Mouse (Mus musculus) adrenal gland, adult (tissue): ENCODE data around the gene Zc3h7b.

Experiments used
- DNase-seq, 2 experiments: peaks; one replicate each; pipeline ENCODE4 v3.0.0; 2022 to 2023; ENCODE audit warnings: low spot score in 1 of 2; ENCODE audit not compliant: inconsistent age in 2 of 2

Gene Zc3h7b

GRCm38 (mm10) chr15:81838554-81839235, 93.8 kb downstream of the Zc3h7b start:
- peak in 1 of 2 experiments; percentile 51 for DNase-seq

GRCm38 (mm10) chr15:81839634-81840033, 94.8 kb downstream of the Zc3h7b start:
- peak; percentile 92 to 95 for DNase-seq

DNA sequence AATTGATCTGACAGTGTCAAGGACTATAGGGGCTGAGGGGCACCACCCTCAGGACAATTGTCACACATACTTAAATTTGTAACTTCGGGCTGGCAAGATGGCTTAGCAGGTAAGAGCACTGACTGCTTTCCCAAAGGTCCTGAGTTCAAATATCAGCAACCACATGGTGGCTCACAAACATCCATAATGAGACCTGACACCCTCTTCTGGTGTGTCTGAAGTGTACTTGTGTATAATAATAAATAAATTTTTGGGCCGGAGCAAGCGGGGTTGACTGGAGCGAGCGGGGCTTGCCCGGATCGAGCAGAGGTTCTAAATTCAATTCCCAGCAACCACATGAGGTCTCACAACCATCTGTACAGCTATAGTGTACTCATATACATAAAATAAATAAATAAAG, 95.4 kb downstream of the Zc3h7b start:
- DNase-seq = no peak

DNA sequence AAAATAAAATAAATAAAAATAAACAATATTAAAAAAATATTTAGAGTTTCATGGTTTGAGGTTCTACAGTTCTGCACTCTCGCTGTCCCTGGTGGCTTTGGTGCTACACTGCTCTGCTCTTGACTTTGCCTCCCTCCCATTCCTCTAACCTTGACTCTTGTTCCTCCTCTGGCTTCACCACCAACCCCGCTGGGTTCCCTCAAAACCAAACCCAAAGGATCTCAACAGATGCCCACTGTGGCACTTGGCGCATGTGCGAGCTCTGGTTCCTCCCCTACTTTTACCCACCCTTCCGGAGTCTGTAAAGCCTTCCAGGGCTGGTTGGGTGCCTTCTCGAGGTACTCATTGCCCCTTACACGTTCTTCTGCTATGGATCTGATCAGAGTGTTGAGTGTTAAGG, 97.4 kb downstream of the Zc3h7b start:
- DNase-seq = no peak

DNA sequence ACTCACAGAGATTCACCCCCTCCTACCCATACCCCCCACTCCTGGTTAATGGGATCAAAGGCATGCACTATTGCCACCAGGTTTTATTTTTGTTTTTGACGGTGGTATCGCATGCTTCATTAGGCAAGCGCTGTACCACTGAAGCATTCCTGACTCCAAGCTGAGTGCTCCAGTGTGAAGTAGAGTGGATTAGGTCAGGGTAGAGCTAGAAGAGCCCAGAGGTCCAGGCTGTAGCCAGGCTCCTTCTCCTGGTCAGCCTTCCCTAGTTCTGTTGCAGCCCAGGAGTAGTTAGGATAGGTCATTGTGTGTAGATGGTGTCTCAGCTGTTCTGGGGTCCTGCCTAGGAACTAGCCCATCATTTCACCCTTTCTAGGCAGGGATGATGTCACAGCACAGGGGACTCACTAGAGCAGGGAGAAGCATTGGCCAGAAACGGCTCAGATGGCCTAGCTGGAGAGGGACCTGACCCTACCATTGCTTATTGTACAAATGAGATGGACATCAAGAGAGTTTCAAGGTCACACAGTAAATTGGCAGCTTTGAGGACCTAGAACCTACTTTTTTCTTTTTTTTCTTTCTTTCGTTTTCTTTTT, 100.3 kb downstream of the Zc3h7b start:
- DNase-seq = peak in 1 of 2 experiments; percentile 44

GRCm38 (mm10) chr15:81845724-81846123, 100.9 kb downstream of the Zc3h7b start:
- DNase-seq = peak; percentile 94 to 96
